Mouse (Mus musculus) forebrain, embryonic 13.5 days (tissue): ENCODE results near the gene Dus2. TPM values are rescaled to one million over a fixed set of nuclear protein-coding genes. Genes with fewer than 3 reads are reported as not detected.
A peak's percentile ranks its signal among the peaks of the same experiment; 100 is the strongest.

Experiments used
- ATAC-seq: fragments of 200-750 bp; cut with Nextera tagmentation; 2 replicates; pipeline ENCODE4 v1.8.0; 2017
- H3K27ac ChIP-seq: fragments of 300-500 bp; sonication (generic); 2 replicates; pipeline ENCODE4 v1.5.1; 2015; ENCODE audit warnings: inconsistent platforms, mild to moderate bottlenecking, moderate library complexity
- H3K27me3 ChIP-seq: fragments of 300-500 bp; sonication (generic); 2 replicates; pipeline ENCODE4 v1.6.1; 2015; ENCODE audit warnings: mild to moderate bottlenecking, inconsistent platforms
- H3K36me3 ChIP-seq: fragments of 300-500 bp; sonication (generic); 2 replicates; pipeline ENCODE4 v1.6.1; 2015; ENCODE audit warnings: mild to moderate bottlenecking, inconsistent platforms; ENCODE audit not compliant: poor library complexity, severe bottlenecking
- H3K4me1 ChIP-seq: fragments of 300-500 bp; sonication (generic); 2 replicates; pipeline ENCODE4 v1.6.1; 2015; ENCODE audit warnings: inconsistent platforms
- H3K4me2 ChIP-seq: fragments of 300-500 bp; sonication (generic); 2 replicates; pipeline ENCODE4 v1.6.1; 2015; ENCODE audit warnings: inconsistent platforms, mild to moderate bottlenecking, moderate library complexity
- H3K4me3 ChIP-seq: fragments of 300-500 bp; sonication (generic); 2 replicates; pipeline ENCODE4 v1.5.1; 2015; ENCODE audit warnings: mild to moderate bottlenecking, inconsistent platforms
- H3K9ac ChIP-seq: fragments of 300-500 bp; sonication (generic); 2 replicates; pipeline ENCODE4 v1.6.1; 2015; ENCODE audit warnings: mild to moderate bottlenecking, inconsistent platforms
- H3K9me3 ChIP-seq: fragments of 300-500 bp; sonication (generic); replicated peaks from 2 replicates; pipeline ENCODE4 v1.6.1; 2016; ENCODE audit warnings: inconsistent platforms
- WGBS: fragments of 180-500 bp; shearing (Covaris S2); methylation state at CpG from one replicate; pipeline ENCODE4 v1.1.7; 2015; 5-methylcytosine and 5-hydroxymethylcytosine counted together
- polyA plus RNA-seq: library from polyadenylated mRNA; unstranded; fragments of >200 nt; fragmentation: Nextera tagmentation; extraction: Ambion mirVana; gene quantifications from 2 replicates; pipeline ENCODE4 v1.2.1, GENCODE M21; 2015

Dus2 gene
- polyA plus RNA-seq: 19.0 and 20.6 TPM in 2 replicates

DNA sequence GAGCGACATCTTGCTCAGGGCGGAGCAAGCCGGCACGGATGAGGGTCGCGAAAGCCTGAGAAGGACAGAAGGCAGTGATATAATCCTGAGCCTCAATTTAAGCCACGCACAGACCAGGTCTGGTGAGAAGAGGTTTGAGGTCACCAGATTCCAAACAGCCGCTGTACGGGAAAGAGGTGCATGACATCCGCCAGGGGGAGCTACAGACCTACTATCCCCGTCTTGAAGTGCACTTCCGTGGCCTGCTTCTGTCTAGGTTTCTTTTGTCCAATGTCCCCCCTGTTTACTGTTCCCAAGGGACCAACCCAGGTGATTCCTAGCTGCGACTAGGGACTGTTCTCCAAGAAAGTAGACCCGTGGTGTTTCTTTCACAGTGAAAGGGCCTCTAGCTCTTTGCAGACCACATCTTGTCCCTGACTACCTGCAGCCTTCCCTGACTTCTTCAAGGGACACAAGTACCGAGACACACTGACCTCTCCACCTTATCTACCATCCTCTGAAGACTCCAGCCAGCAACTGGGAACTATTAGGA, at the start of gene Dus2:
TSS of gene Dus2 (plus strand) at position 482 of the 532 bp plus-strand sequence.
- Histone ChIP-seq H3K4me2 (peak within 1 kb of the TSS; percentile 27; the same call in 1 of the 2 replicates), H3K9me3 (no peaks in the 10 kb centered on the region), H3K4me3 (no peak within 1 kb of the TSS), H3K36me3 (no peaks in the 10 kb centered on the region), H3K9ac (no peak within 1 kb of the TSS), H3K4me1 (0 out of 2 replicates have a peak, but pooled peaks cover 3% of the 10 kb centered on the region), H3K27ac (no peak within 1 kb of the TSS), H3K27me3 (0 out of 2 replicates have a peak, but pooled peaks cover 3% of the 10 kb centered on the region)
- ATAC-seq: peak; percentile 74
- WGBS: 11% methylated on average over 15 of the region's 15 CpGs

DNA sequence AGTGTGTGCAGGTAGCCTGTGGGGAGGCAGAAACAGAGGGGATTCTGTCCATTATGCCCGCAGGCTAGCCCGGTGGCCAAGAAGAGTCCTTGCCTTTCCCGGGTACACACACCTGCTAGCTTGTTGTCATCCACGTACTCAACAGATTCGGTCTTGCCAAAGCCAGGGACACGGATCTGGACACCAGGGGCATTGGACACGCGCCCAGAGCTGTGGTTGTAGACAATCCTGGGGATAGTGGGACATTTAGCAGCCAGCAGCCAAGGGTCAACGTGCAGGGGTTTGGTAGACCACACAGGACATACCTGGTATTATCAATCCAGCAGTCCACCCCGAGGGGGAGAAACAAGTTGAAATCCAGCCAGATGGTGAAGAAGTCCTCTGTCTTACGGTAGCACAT, 49.1 kb upstream of the Dus2 start:
- Histone ChIP-seq H3K9me3 (no peaks in the 10 kb centered on the region), H3K4me2 (no peak overlapping the region), H3K9ac (no peak overlapping the region), H3K27me3 (no peaks in the 10 kb centered on the region), H3K27ac (no peak overlapping the region), H3K4me1 (peaks cover 5% of the 10 kb centered on the region), H3K4me3 (no peak overlapping the region), H3K36me3 (peaks cover 10% of the 10 kb centered on the region; the same call in 1 of the 2 replicates)
- 94% methylated on average over 11 of the region's 11 CpGs for WGBS
- ATAC-seq: no peak

DNA sequence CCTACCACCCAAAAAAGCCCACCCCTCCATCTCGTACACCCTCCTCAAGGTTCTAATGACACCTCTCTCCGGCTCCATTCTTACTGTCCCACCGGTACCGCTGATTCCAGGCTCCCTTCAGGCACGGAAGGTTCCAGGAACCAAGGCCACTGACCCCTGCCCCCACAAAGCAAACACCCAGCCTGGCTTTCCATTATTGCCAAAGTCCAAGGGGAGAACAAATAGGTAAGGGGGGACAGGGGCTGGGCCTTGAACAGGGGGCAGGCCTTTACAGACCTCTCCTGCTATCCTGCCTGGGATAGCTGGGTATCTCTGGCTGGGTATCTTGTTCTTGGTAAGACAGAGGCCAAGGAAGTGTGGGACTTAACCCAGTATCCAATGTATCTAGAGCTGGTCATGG, 48.6 kb upstream of the Dus2 start:
- no peaks in the 10 kb centered on the region for H3K27me3 ChIP-seq
- no peak overlapping the region for H3K27ac ChIP-seq
- H3K9ac ChIP-seq: no peak overlapping the region
- peaks cover 14% of the 10 kb centered on the region; the same call in 1 of the 2 replicates for H3K36me3 ChIP-seq
- H3K9me3 ChIP-seq: no peaks in the 10 kb centered on the region
- H3K4me1 ChIP-seq: peaks cover 5% of the 10 kb centered on the region
- WGBS: 93% methylated on average over 5 of the region's 5 CpGs
- H3K4me3 ChIP-seq: no peak overlapping the region
- no peak for ATAC-seq
- no peak overlapping the region for H3K4me2 ChIP-seq

DNA sequence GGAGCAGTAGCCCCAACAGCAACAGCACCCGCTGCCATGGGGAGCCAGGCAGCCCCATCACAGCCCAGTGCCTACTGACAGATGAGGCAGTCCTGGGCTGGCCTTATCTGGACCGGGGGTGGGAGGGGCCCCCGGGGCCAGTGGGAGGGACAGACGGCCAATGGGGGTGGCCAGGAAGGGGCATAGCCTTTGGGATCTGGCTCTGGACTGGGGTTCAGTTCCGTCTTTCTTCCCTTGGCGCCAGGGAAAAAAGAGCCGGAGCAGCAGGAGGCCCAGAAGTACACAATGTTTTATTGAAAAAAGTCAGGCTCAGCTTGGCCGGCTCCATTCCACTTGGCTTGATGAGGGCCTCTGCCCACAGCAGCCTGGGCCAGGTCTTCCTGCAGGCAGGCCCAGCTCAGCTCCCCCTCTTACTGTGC, 47.8 kb upstream of the Dus2 start, which contains the start of gene Lcat:
TSS of gene Lcat (minus strand) at position 62 of the 419 bp plus-strand sequence.
- WGBS: 46% methylated on average over 8 of the region's 8 CpGs
- H3K4me2 ChIP-seq: no peak within 1 kb of the TSS
- peaks cover 14% of the 10 kb centered on the region; the same call in 1 of the 2 replicates for H3K36me3 ChIP-seq
- H3K4me3 ChIP-seq: no peak within 1 kb of the TSS
- H3K4me1 ChIP-seq: no peaks in the 10 kb centered on the region; the same call in 1 of the 2 replicates
- no peaks in the 10 kb centered on the region for H3K9me3 ChIP-seq
- no peaks in the 10 kb centered on the region for H3K27me3 ChIP-seq
- no peak for ATAC-seq
- no peak within 1 kb of the TSS for H3K27ac ChIP-seq
- H3K9ac ChIP-seq: no peak within 1 kb of the TSS

DNA sequence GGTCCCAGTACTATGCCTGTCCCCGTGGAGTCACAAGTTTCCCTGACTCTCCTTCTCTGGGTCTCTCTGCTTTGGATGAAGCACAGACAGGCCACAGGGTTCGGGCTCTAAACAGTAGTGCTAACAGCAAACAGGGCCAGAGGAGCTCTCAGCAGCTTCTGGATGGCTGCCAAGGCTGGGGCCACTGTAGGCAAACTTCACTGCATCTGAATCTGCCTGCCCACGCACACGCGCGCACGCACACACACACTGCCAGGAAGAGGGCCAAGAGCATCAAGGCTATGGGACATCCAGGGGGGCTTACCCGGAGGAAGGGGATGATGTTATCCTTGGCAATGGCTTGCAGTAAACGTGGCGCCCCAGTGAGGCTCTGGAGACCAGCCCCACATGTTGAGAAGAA, 41.8 kb upstream of the Dus2 start:
- Histone ChIP-seq H3K9me3 (no peaks in the 10 kb centered on the region), H3K4me2 (no peak overlapping the region), H3K27me3 (no peaks in the 10 kb centered on the region), H3K27ac (no peak overlapping the region), H3K4me1 (peaks cover 10% of the 10 kb centered on the region; the same call in 1 of the 2 replicates), H3K4me3 (no peak overlapping the region), H3K9ac (no peak overlapping the region), H3K36me3 (peaks cover 14% of the 10 kb centered on the region; the same call in 1 of the 2 replicates)
- 0 out of 2 replicates have a peak, but pooled peaks have one; percentile 30 for ATAC-seq
- 45% methylated on average over 10 of the region's 10 CpGs for WGBS

DNA sequence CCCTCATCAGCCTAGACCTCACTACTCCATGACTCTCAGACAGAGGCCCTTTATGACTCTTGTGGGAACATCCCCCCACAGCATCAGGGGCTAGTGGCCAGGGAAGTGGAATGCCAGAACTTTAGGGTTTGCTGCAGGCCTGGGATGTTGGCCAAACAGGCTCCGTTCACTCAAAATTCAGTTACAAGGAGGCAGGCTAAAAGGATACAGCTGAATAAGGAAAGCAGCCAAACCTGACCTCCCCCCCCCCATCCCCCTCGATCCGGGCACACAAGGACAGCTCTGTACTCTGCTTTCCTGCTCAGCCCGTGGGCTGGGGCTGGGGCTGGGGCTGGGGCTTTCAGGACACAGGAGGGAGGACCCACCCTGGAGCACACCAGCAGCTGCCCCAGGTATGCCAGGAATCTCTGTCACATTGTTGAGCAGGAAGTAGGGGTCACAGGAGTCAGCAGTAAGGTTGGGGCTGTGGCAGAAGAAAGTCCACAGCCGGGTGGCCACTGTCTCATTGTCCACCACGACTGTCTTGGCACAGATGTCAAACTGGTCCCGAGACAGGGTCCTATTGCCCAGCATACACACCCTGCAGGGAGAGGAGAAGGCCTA, 40.0 kb upstream of the Dus2 start:
- WGBS: 57% methylated on average over 7 of the region's 7 CpGs
- no peak overlapping the region; the same call in 1 of the 2 replicates for H3K27ac ChIP-seq

DNA sequence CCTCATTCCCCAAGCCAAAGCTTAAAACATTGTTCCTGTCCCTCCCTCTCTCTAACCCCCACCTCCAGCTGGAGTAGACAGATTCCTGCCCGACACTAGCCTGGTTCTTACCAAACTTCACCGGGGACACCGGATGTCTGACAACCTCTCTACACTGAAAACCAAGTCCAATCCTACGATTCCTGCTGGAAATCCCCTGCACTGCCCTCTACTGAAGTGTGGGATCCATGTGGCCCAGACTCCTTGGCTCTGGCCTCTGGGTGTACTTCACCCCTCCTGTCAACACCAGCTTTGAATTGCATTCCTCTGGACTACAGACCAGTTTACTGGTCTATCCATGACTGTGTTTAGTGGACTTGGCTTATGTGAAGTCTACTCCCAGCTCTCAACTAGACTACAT, 34.6 kb upstream of the Dus2 start:
- Histone ChIP-seq H3K4me3 (no peak overlapping the region), H3K27ac (no peak overlapping the region), H3K9me3 (no peaks in the 10 kb centered on the region), H3K27me3 (no peaks in the 10 kb centered on the region), H3K4me2 (no peak overlapping the region), H3K4me1 (no peaks in the 10 kb centered on the region), H3K9ac (no peak overlapping the region), H3K36me3 (no peaks in the 10 kb centered on the region)
- 91% methylated on average over 4 of the region's 4 CpGs for WGBS
- no peak for ATAC-seq

More for the DNA sequence above, 40.0 kb upstream of the Dus2 start:
- Histone ChIP-seq H3K36me3 (peaks cover 4% of the 10 kb centered on the region; the same call in 1 of the 2 replicates), H3K9ac (no peak overlapping the region), H3K4me2 (no peak overlapping the region), H3K27me3 (no peaks in the 10 kb centered on the region), H3K4me3 (no peak overlapping the region), H3K9me3 (no peaks in the 10 kb centered on the region), H3K4me1 (peaks cover 10% of the 10 kb centered on the region; the same call in 1 of the 2 replicates)
- peak; percentile 81; the same call in 1 of the 2 replicates for ATAC-seq

DNA sequence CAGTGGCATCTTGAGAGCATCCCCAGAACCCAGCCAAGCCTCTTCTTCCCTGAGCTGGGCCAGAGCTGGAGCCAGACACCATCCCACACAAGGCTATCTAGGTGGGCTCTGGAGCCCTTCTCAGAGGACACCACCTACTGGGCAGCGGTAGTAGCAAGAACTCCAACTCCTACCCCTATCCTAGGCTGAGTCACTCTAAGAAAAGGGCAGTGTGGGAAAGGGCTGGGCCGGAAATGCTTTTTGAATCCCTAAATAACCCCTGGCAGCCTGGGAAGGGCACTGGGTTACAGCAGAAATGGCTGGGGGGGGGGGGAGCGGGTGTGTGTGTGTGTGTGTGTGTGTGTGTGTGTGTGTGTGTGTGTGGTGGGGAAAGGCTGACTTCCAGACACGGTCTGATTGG, 33.3 kb upstream of the Dus2 start:
- Histone ChIP-seq H3K36me3 (no peaks in the 10 kb centered on the region), H3K9me3 (no peaks in the 10 kb centered on the region), H3K27me3 (no peaks in the 10 kb centered on the region), H3K4me3 (no peak overlapping the region), H3K4me1 (no peaks in the 10 kb centered on the region), H3K9ac (no peak overlapping the region), H3K27ac (no peak overlapping the region), H3K4me2 (no peak overlapping the region)
- ATAC-seq: no peak
- WGBS: 77% methylated on average over 2 of the region's 4 CpGs

DNA sequence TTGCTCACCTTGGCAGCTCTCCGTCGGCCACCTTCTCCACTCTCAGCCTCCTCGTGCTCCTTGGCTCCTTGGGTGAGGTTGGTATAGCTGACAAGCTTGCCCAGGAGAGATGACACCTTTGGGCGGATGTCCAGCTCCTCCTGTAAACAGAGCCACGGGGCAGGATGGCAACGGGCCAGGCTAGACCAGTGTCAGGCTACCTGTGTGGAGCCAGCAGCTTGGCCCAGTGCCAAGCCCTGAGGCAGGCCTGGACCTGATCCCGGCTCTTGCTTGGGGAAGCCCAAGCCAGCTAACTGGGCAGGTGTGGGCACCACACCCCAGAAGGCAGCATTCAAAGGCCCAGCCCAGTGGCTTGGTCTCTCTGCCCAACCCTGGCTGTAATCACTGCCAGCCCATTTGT, 31.8 kb upstream of the Dus2 start:
- Histone ChIP-seq H3K4me1 (no peaks in the 10 kb centered on the region), H3K4me3 (no peak overlapping the region), H3K36me3 (no peaks in the 10 kb centered on the region), H3K27ac (no peak overlapping the region), H3K27me3 (peaks cover 10% of the 10 kb centered on the region), H3K9ac (no peak overlapping the region), H3K4me2 (no peak overlapping the region), H3K9me3 (no peaks in the 10 kb centered on the region)
- 79% methylated on average over 7 of the region's 7 CpGs for WGBS
- ATAC-seq: no peak

DNA sequence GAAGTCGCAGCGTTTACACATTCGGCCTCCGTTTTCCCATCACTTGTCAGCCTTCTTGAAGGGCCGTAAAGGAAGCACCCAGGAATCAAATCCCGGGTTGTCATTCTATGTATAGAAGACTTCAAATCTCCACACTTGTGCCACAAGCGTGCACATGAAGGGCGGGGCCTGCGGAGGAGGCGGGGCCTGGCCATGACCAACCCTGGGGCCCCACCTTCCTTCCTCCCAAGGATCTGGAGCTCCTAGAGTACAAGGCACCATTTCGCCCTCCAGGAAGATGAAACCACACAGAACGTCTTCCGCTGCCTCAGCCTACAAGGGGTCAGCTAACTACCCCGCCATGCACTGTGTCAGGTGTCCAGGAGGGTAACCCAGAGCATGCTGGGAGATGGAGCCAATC, 30.0 kb upstream of the Dus2 start:
- Histone ChIP-seq H3K27ac (no peak overlapping the region), H3K4me2 (no peak overlapping the region), H3K4me1 (peaks cover 11% of the 10 kb centered on the region; the same call in 1 of the 2 replicates), H3K27me3 (peaks cover 28% of the 10 kb centered on the region), H3K9me3 (no peaks in the 10 kb centered on the region), H3K9ac (no peak overlapping the region), H3K36me3 (no peaks in the 10 kb centered on the region), H3K4me3 (no peak overlapping the region)
- no peak for ATAC-seq
- 82% methylated on average over 14 of the region's 14 CpGs for WGBS

DNA sequence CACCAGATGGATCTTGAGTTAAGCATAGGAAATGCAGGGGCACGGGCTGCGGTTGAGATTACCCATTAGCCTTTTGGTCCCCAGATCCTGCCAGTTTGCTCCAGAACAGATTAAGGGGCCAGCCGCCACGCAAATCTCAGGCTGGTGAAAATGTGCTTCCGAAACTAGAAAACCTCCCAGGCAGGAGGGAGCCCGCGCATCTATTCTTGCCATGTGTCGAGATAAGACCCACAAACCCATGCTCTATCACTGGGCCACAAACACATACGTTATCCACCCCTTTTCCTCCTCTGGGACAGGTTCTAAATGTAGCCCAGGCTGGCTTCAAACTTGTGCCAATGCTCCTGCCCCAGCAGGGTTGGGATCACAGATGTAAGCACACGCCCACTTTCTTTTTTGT, 29.6 kb upstream of the Dus2 start:
- Histone ChIP-seq H3K4me1 (peaks cover 12% of the 10 kb centered on the region; the same call in 1 of the 2 replicates), H3K9me3 (no peaks in the 10 kb centered on the region), H3K9ac (no peak overlapping the region), H3K27me3 (peaks cover 32% of the 10 kb centered on the region), H3K4me3 (no peak overlapping the region), H3K36me3 (no peaks in the 10 kb centered on the region), H3K4me2 (no peak overlapping the region), H3K27ac (no peak overlapping the region)
- ATAC-seq: no peak
- 87% methylated on average over 10 of the region's 10 CpGs for WGBS

DNA sequence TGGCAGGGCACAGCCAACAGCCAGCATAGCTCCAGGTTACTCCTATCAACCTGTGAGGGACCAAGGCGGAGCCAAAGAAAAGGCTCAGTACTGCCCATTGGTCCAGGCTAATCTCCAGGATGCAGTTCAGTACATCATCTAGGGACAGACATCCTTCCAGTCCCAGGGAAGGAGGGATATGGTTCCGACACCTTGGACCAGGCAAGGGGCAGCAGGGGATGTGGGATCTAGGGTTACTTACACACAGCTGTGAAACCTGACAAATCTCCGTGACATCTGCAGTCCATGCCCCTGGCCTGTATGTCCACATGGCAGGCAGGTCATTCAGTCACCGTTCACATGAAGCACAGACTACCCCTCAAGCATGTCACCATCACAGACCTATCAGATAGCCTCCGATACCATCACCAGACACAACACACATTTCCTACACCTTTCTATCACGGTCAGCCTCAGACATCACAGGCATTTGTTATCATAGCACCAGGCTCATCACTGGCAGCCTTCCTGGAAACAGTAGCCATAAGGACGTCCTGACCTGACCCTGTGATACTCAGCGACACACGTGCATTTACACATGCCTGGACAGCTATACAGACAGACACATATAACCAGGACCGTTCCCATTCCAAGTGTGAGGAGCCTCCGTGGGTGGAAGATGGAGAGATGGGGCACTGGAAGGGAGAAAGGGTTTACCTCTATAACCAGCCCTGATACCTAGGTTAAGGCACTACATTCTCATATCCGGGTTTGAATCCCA, 26.5 kb upstream of the Dus2 start:
- Histone ChIP-seq H3K27ac (no peak overlapping the region), H3K4me3 (peak overlapping the region; percentile 59), H3K9ac (0 out of 2 replicates have a peak overlapping the region, but pooled peaks have one; percentile 68), H3K27me3 (peaks cover 46% of the 10 kb centered on the region), H3K4me1 (peaks cover 12% of the 10 kb centered on the region; the same call in 1 of the 2 replicates), H3K9me3 (no peaks in the 10 kb centered on the region), H3K36me3 (no peaks in the 10 kb centered on the region), H3K4me2 (peak overlapping the region; percentile 78)
- WGBS: 79% methylated on average over 12 of the region's 12 CpGs
- no peak for ATAC-seq
